Mouse (Mus musculus) liver, embryonic 16.5 days (tissue): ENCODE results near the gene Gm2115. TPM values are rescaled to one million over a fixed set of nuclear protein-coding genes. Genes with fewer than 3 reads are reported as not detected.
A peak's percentile ranks its signal among the peaks of the same experiment; 100 is the strongest.

ENCODE experiments used
- ATAC-seq: fragments of 200-750 bp; cut with Nextera tagmentation; 2 replicates; pipeline ENCODE4 v1.8.0; 2017; ENCODE audit warnings: low read depth, mild to moderate bottlenecking, moderate number of reproducible peaks, moderate library complexity
- H3K27ac ChIP-seq: fragments of 300-500 bp; sonication (generic); 2 replicates; pipeline ENCODE4 v1.5.1; 2014; ENCODE audit warnings: mild to moderate bottlenecking, low read length
- H3K27me3 ChIP-seq: fragments of 300-500 bp; sonication (generic); 2 replicates; pipeline ENCODE4 v1.6.1; 2014; ENCODE audit warnings: low read depth, low read length, mixed read lengths; ENCODE audit not compliant: control insufficient read depth, insufficient read depth
- H3K36me3 ChIP-seq: fragments of 300-500 bp; sonication (generic); 2 replicates; pipeline ENCODE4 v1.6.1; 2014; ENCODE audit warnings: mild to moderate bottlenecking; ENCODE audit not compliant: control insufficient read depth, insufficient read depth
- H3K4me1 ChIP-seq: fragments of 300-500 bp; sonication (generic); 2 replicates; pipeline ENCODE4 v1.6.1; 2014; ENCODE audit warnings: low read depth, low read length, mixed read lengths; ENCODE audit not compliant: control insufficient read depth
- H3K4me2 ChIP-seq: fragments of 300-500 bp; sonication (generic); 2 replicates; pipeline ENCODE4 v1.6.1; 2014; ENCODE audit warnings: low read depth, low read length, mixed read lengths
- H3K4me3 ChIP-seq: fragments of 300-500 bp; sonication (generic); 2 replicates; pipeline ENCODE4 v1.5.1; 2014; ENCODE audit warnings: low read depth, mild to moderate bottlenecking, low read length
- H3K9ac ChIP-seq: fragments of 300-500 bp; sonication (generic); 2 replicates; pipeline ENCODE4 v1.6.1; 2014; ENCODE audit warnings: low read depth, low read length
- H3K9me3 ChIP-seq: fragments of 300-500 bp; sonication (generic); replicated peaks from 2 replicates; pipeline ENCODE4 v1.6.1; 2016; ENCODE audit warnings: low read length; ENCODE audit not compliant: control insufficient read depth
- WGBS: fragments of 180-500 bp; shearing (Covaris S2); extraction: QIAGEN DNeasy Blood & Tissue Kit; methylation state at CpG from one replicate; pipeline ENCODE4 v1.1.7; 2014; ENCODE audit not compliant: insufficient replicate concordance; 5-methylcytosine and 5-hydroxymethylcytosine counted together
- polyA plus RNA-seq: library from polyadenylated mRNA; unstranded; fragments of >200 nt; fragmentation: Nextera tagmentation; extraction: Ambion mirVana; gene quantifications from 2 replicates; pipeline ENCODE4 v1.2.1, GENCODE M21; 2015

Gene Gm2115
- polyA plus RNA-seq, 1 experiment from 2014 or later, result 0.02 TPM

GRCm38 (mm10) chr7:84594087-84594916 is 65.5 kb downstream of the Gm2115 start:
- Histone ChIP-seq H3K9ac (no peak overlapping the region), H3K36me3 (no peaks in the 10 kb centered on the region; the same call in 1 of the 2 replicates), H3K4me3 (no peak overlapping the region), H3K27ac (no peak overlapping the region), H3K27me3 (no peaks in the 10 kb centered on the region), H3K4me2 (no peak overlapping the region), H3K9me3 (no peaks in the 10 kb centered on the region), H3K4me1 (peaks cover 5% of the 10 kb centered on the region)
- ATAC-seq, result peak; percentile 60
- WGBS, result 42% methylated on average over 8 of the region's 8 CpGs

- peaks cover 5% of the 10 kb centered on the region for H3K4me1 ChIP-seq
- no peaks in the 10 kb centered on the region; the same call in 1 of the 2 replicates for H3K36me3 ChIP-seq
- H3K4me2 ChIP-seq, result no peak overlapping the region
- H3K4me3 ChIP-seq, result no peak overlapping the region
- no peak for ATAC-seq
- H3K9me3 ChIP-seq, result no peaks in the 10 kb centered on the region
- H3K27me3 ChIP-seq, result no peaks in the 10 kb centered on the region
- no peak overlapping the region for H3K27ac ChIP-seq
- H3K9ac ChIP-seq, result no peak overlapping the region
Observed at GRCm38 (mm10) chr7:84594917-84595303, 66.2 kb downstream of the Gm2115 start.

GRCm38 (mm10) chr7:84596002-84596401 is 67.2 kb downstream of the Gm2115 start:
- H3K27me3 ChIP-seq, result no peaks in the 10 kb centered on the region
- no peak overlapping the region for H3K4me3 ChIP-seq
- H3K9me3 ChIP-seq, result no peaks in the 10 kb centered on the region
- no peak overlapping the region for H3K9ac ChIP-seq
- ATAC-seq, result no peak
- H3K4me1 ChIP-seq, result peaks cover 5% of the 10 kb centered on the region
- no peak overlapping the region for H3K4me2 ChIP-seq
- 71% methylated on average over 3 of the region's 3 CpGs for WGBS
- no peaks in the 10 kb centered on the region; the same call in 1 of the 2 replicates for H3K36me3 ChIP-seq
- no peak overlapping the region for H3K27ac ChIP-seq

- no peak overlapping the region for H3K4me2 ChIP-seq
- H3K27ac ChIP-seq, result no peak overlapping the region
- H3K36me3 ChIP-seq, result no peaks in the 10 kb centered on the region; the same call in 1 of the 2 replicates
- no peak for ATAC-seq
- no peak overlapping the region for H3K4me3 ChIP-seq
- WGBS, result 73% methylated on average over 3 of the region's 3 CpGs
- H3K9me3 ChIP-seq, result no peaks in the 10 kb centered on the region
- H3K9ac ChIP-seq, result no peak overlapping the region
- no peaks in the 10 kb centered on the region for H3K27me3 ChIP-seq
- H3K4me1 ChIP-seq, result peaks cover 5% of the 10 kb centered on the region
Observed at GRCm38 (mm10) chr7:84596633-84597032, 67.9 kb downstream of the Gm2115 start.

GRCm38 (mm10) chr7:84600631-84601030 is 71.9 kb downstream of the Gm2115 start:
- no peak for ATAC-seq
- Histone ChIP-seq H3K4me2 (no peak overlapping the region), H3K27me3 (no peaks in the 10 kb centered on the region), H3K36me3 (no peaks in the 10 kb centered on the region; the same call in 1 of the 2 replicates), H3K9me3 (no peaks in the 10 kb centered on the region), H3K27ac (no peak overlapping the region), H3K9ac (no peak overlapping the region), H3K4me1 (peaks cover 6% of the 10 kb centered on the region), H3K4me3 (no peak overlapping the region)
- 53% methylated on average over 2 of the region's 2 CpGs for WGBS

GRCm38 (mm10) chr7:84601331-84601730 is 72.6 kb downstream of the Gm2115 start:
- ATAC-seq, result no peak
- H3K9ac ChIP-seq, result no peak overlapping the region
- H3K9me3 ChIP-seq, result no peaks in the 10 kb centered on the region
- no peak overlapping the region for H3K4me3 ChIP-seq
- H3K4me2 ChIP-seq, result no peak overlapping the region
- H3K27ac ChIP-seq, result no peak overlapping the region
- H3K27me3 ChIP-seq, result no peaks in the 10 kb centered on the region
- H3K4me1 ChIP-seq, result peaks cover 13% of the 10 kb centered on the region
- WGBS, result 43% methylated on average over 3 of the region's 3 CpGs
- H3K36me3 ChIP-seq, result no peaks in the 10 kb centered on the region; the same call in 1 of the 2 replicates

- Histone ChIP-seq H3K4me1 (peaks cover 16% of the 10 kb centered on the region), H3K9me3 (no peaks in the 10 kb centered on the region), H3K36me3 (no peaks in the 10 kb centered on the region; the same call in 1 of the 2 replicates), H3K4me3 (peak overlapping the region; percentile 70), H3K4me2 (peak overlapping the region; percentile 95), H3K27me3 (no peaks in the 10 kb centered on the region), H3K27ac (peak overlapping the region; percentile 79), H3K9ac (0 out of 2 replicates have a peak overlapping the region, but pooled peaks have one; percentile 71)
- ATAC-seq, result peak; percentile 30
- 44% methylated on average over 3 of the region's 3 CpGs for WGBS
Observed at GRCm38 (mm10) chr7:84604501-84604900, 75.7 kb downstream of the Gm2115 start.

- peaks cover 16% of the 10 kb centered on the region for H3K4me1 ChIP-seq
- WGBS, result 8% methylated on average over 19 of the region's 19 CpGs
- H3K9ac ChIP-seq, result peak overlapping the region; percentile 71
- H3K27me3 ChIP-seq, result no peaks in the 10 kb centered on the region
- no peaks in the 10 kb centered on the region for H3K9me3 ChIP-seq
- peak overlapping the region; percentile 79 for H3K27ac ChIP-seq
- H3K4me3 ChIP-seq, result peak overlapping the region; percentile 70
- no peaks in the 10 kb centered on the region for H3K36me3 ChIP-seq
- no peak for ATAC-seq
- peak overlapping the region; percentile 95 for H3K4me2 ChIP-seq
Observed at GRCm38 (mm10) chr7:84605033-84605687, 76.4 kb downstream of the Gm2115 start.
